Mouse (Mus musculus) heart, postnatal 25 days (tissue): ENCODE results near the gene Mlst8. TPM values are rescaled to one million over a fixed set of nuclear protein-coding genes. Genes with fewer than 3 reads are reported as not detected.

Experiments
- DNase-seq: peaks from one replicate; pipeline ENCODE4 v3.0.0; 2022; ENCODE audit warnings: low spot score
- intact Hi-C: fragments of 180-260 bp; cut with DNase I; formaldehyde crosslinking; loops from one replicate; pipeline ENCODE4 v1.15.1; 2025
- total RNA-seq, 2 experiments: library from RNA; stranded (reverse); gene quantifications; 2 replicates each; pipeline ENCODE4 v1.2.3; 2021

The Mlst8 gene
- total RNA-seq, 2 experiments from 2014 or later: 9.4 to 11.3 TPM

- intact Hi-C loops: no loop called here
- no peak for DNase-seq
Measured at GRCm38 (mm10) chr17:24490399-24490798, 11.5 kb upstream of the Mlst8 start.

GRCm38 (mm10) chr17:24489265-24490030 is 10.6 kb upstream of the Mlst8 start:
- intact Hi-C loops: no loop called here
- DNase-seq: no peak

GRCm38 (mm10) chr17:24488662-24489264 is 9.9 kb upstream of the Mlst8 start:
- no peak for DNase-seq
- intact Hi-C loops: no loop called here

GRCm38 (mm10) chr17:24488186-24488661 is 9.3 kb upstream of the Mlst8 start, which contains the start of gene Caskin1:
Caskin1 (plus strand) TSS chr17:24488601.
- DNase-seq: no peak
- intact Hi-C loops: no loop called here

GRCm38 (mm10) chr17:24485090-24485860 is 6.4 kb upstream of the Mlst8 start:
- no peak for DNase-seq

GRCm38 (mm10) chr17:24483495-24483894 is 4.6 kb upstream of the Mlst8 start:
- intact Hi-C loops: no loop called here
- DNase-seq: no peak

More at GRCm38 (mm10) chr17:24485090-24485860, 6.4 kb upstream of the Mlst8 start:
- intact Hi-C loops: no loop called here

- DNase-seq: no peak
- intact Hi-C loops: no loop called here
Measured at GRCm38 (mm10) chr17:24481027-24481815, 2.3 kb upstream of the Mlst8 start.

- DNase-seq: no peak
- intact Hi-C loops: no loop called here
Measured at GRCm38 (mm10) chr17:24480201-24480826, 1.4 kb upstream of the Mlst8 start.

GRCm38 (mm10) chr17:24479431-24479830 is 553 bp upstream of the Mlst8 start:
- intact Hi-C loops: loop anchor here (5.0 kb wide), 2 partner anchors 33 to 193 kb away; no protein-coding TSS in a partner anchor
- no peak for DNase-seq

- intact Hi-C loops: loop anchor here (5.0 kb wide), 2 partner anchors 34 to 194 kb away; no protein-coding TSS in a partner anchor
- DNase-seq: no peak
Measured at GRCm38 (mm10) chr17:24477985-24478600, 785 bp downstream of the Mlst8 start.

- intact Hi-C loops: loop anchor here (5.0 kb wide), 2 partner anchors 35 to 195 kb away; no protein-coding TSS in a partner anchor
Measured at GRCm38 (mm10) chr17:24477053-24477984, 1.6 kb downstream of the Mlst8 start.

GRCm38 (mm10) chr17:24476022-24476776 is 2.7 kb downstream of the Mlst8 start:
- DNase-seq: no peak
- intact Hi-C loops: loop anchor here (5.0 kb wide), 2 partner anchors 36 to 196 kb away; no protein-coding TSS in a partner anchor

More at GRCm38 (mm10) chr17:24477053-24477984, 1.6 kb downstream of the Mlst8 start:
- no peak for DNase-seq

- intact Hi-C loops: loop anchor here (5.0 kb wide), 2 partner anchors 37 to 197 kb away; no protein-coding TSS in a partner anchor
- DNase-seq: no peak
Measured at GRCm38 (mm10) chr17:24475586-24475985, 3.3 kb downstream of the Mlst8 start.

- DNase-seq: no peak
- intact Hi-C loops: no loop called here
Measured at GRCm38 (mm10) chr17:24474557-24474956, 4.3 kb downstream of the Mlst8 start.

- intact Hi-C loops: no loop called here
Measured at GRCm38 (mm10) chr17:24473612-24474275, 5.1 kb downstream of the Mlst8 start, which contains the start of gene Bricd5. Bricd5 (plus strand) TSS chr17:24473884.

GRCm38 (mm10) chr17:24472512-24472911 is 6.4 kb downstream of the Mlst8 start:
- no peak for DNase-seq
- intact Hi-C loops: no loop called here

More at GRCm38 (mm10) chr17:24473612-24474275, 5.1 kb downstream of the Mlst8 start, which contains the start of gene Bricd5:
- DNase-seq: no peak
